Mouse (Mus musculus): Measurements from ENCODE around the gene Dpep2nb. TPM values are rescaled to one million over a fixed set of nuclear protein-coding genes. Genes with fewer than 3 reads are reported as not detected.
A peak's percentile ranks its signal among the peaks of the same experiment; 100 is the strongest.

Gene Dpep2nb
- polyA plus RNA-seq, 2 experiments = 0.05 to 0.17 TPM

DNA sequence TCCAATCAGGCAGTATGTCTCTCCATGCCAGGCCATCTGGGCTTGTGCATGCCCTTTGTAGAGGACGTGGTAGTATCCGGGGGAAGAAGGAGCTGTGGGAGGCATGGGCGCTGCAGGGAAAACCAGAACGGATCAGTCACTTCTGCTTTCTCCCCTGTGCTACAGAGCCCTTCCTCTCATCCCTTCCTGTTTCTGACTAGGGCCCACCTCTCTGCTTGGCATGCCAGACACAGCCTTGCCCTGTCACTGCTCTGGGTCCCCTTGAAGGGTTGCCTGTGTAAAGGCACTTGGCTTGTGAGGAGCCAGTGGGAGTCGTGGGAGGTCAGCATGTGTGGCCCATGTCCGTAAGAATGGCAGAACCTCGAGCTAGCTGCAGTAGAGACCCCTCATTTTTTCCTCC lies 9.4 kb downstream of the Dpep2nb start:
- Histone ChIP-seq H3K27me3 (ENCODE audit: control insufficient read depth, insufficient read depth, low read length) (no peaks in the 10 kb centered on the region), H3K9me3 (ENCODE audit: control insufficient read depth, low read length) (no peaks in the 10 kb centered on the region), H3K36me3 (ENCODE audit: control insufficient read depth, insufficient read depth, low read length) (no peaks in the 10 kb centered on the region), H3K27ac (replicated peaks; ENCODE audit: low read depth, low read length) (no peak overlapping the region), H3K4me2 (replicated peaks; ENCODE audit: low read depth, low read length, severe bottlenecking) (no peak overlapping the region), H3K4me3 (replicated peaks; ENCODE audit: low read length) (no peak overlapping the region), H3K4me1 (ENCODE audit: control insufficient read depth, insufficient read depth, low read length) (no peaks in the 10 kb centered on the region), H3K9ac (ENCODE audit: low read depth, low read length, severe bottlenecking) (no peak overlapping the region)
- ATAC-seq (ENCODE audit: low FRiP score, low read depth) (no peak), DNase-seq (ENCODE audit: low spot score) (no peak)
- 69% methylated on average over 7 of the region's 7 CpGs for WGBS
- no peak for TF ChIP-seq POLR2A (IDR thresholded peaks at IDR 0.05; ENCODE audit: borderline replicate concordance, extremely low read depth, insufficient read depth, insufficient read length)

DNA sequence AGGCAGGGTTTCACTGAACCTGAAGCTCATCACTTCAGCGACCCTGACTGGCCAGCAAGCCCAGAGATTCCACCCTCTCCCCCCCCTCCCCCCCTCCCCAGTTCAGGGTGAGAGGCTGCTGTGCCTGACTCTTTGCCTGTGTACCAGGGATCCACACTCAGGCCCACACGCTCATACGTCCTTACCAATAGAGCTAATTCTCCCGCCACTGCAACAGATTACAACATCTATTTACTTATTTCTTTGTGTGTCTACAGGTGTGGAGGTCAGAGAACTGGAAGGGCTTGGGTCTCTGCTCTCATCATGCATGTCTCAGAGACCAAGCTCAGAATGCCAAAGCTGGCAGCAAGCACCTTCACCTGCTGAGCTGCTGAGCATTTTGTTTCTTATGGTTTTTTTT lies 12.5 kb downstream of the Dpep2nb start:
- ATAC-seq (ENCODE audit: low FRiP score, low read depth) = no peak
- no peak overlapping the region for H3K27ac ChIP-seq (replicated peaks; ENCODE audit: low read depth, low read length)
- whole genome bisulfite sequencing = 61% methylated on average over 4 of the region's 4 CpGs
- H3K9me3 ChIP-seq (ENCODE audit: control insufficient read depth, low read length) = no peaks in the 10 kb centered on the region
- H3K4me2 ChIP-seq (replicated peaks; ENCODE audit: low read depth, low read length, severe bottlenecking) = no peak overlapping the region
- no peak for TF ChIP-seq POLR2A (IDR thresholded peaks at IDR 0.05; ENCODE audit: borderline replicate concordance, extremely low read depth, insufficient read depth, insufficient read length)
- no peak overlapping the region for H3K9ac ChIP-seq (ENCODE audit: low read depth, low read length, severe bottlenecking)
- H3K36me3 ChIP-seq (ENCODE audit: control insufficient read depth, insufficient read depth, low read length) = no peaks in the 10 kb centered on the region
- no peaks in the 10 kb centered on the region; the same call in 1 of the 2 replicates for H3K4me1 ChIP-seq (ENCODE audit: control insufficient read depth, insufficient read depth, low read length)
- H3K27me3 ChIP-seq (ENCODE audit: control insufficient read depth, insufficient read depth, low read length) = no peaks in the 10 kb centered on the region
- no peak overlapping the region for H3K4me3 ChIP-seq (replicated peaks; ENCODE audit: low read length)
- no peak for DNase-seq (ENCODE audit: low spot score)

DNA sequence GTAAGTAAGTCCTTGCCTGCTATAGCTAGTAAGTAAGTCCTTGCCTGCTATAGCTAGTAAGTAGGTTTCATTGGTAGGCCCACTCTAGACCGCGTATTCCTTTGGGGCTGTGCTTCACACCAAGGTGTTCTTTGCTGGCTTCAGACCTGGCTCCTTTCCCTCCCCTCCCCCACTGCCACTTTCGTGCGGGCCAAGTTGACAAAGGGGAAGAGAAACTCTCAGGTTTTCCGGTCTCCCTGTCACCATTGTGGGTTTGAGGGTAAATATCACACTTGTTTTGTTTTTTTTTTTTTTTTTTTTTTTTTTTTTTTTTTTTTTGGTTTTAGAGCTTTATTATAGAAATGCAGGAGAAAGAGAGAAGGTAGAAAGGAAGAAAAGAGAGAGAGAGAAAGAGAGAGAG lies 13.3 kb downstream of the Dpep2nb start:
- H3K4me2 ChIP-seq (replicated peaks; ENCODE audit: low read depth, low read length, severe bottlenecking) = no peak overlapping the region
- no peak overlapping the region for H3K4me3 ChIP-seq (replicated peaks; ENCODE audit: low read length)
- no peaks in the 10 kb centered on the region; the same call in 1 of the 2 replicates for H3K4me1 ChIP-seq (ENCODE audit: control insufficient read depth, insufficient read depth, low read length)
- DNase-seq (ENCODE audit: low spot score) (no peak), ATAC-seq (ENCODE audit: low FRiP score, low read depth) (no peak)
- no peaks in the 10 kb centered on the region for H3K36me3 ChIP-seq (ENCODE audit: control insufficient read depth, insufficient read depth, low read length)
- no peak overlapping the region for H3K27ac ChIP-seq (replicated peaks; ENCODE audit: low read depth, low read length)
- no peaks in the 10 kb centered on the region for H3K27me3 ChIP-seq (ENCODE audit: control insufficient read depth, insufficient read depth, low read length)
- no peak overlapping the region for H3K9ac ChIP-seq (ENCODE audit: low read depth, low read length, severe bottlenecking)
- TF ChIP-seq POLR2A (IDR thresholded peaks at IDR 0.05; ENCODE audit: borderline replicate concordance, extremely low read depth, insufficient read depth, insufficient read length) = no peak
- no peaks in the 10 kb centered on the region for H3K9me3 ChIP-seq (ENCODE audit: control insufficient read depth, low read length)
- 64% methylated on average over 5 of the region's 5 CpGs for WGBS

DNA sequence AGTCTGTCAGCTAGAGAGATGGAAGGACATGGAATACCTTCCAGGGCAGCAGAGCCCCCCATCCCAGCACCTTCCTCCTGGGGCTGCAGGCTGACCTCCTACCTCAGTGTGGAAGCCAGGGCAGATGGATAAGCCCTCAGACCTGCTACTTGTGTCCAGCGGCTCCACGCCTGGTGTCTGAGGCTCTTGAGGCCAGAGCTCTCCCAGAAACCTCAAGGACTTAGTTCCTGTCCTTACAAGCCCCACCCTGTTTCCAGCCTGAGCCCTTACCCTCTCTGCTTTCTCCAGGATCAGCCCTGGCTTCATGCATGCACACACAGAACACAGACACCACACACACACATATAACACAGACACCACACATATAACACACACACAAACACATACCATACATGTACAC lies 14.2 kb downstream of the Dpep2nb start:
- WGBS = 89% methylated on average over 2 of the region's 2 CpGs
- DNase-seq (ENCODE audit: low spot score) (no peak), ATAC-seq (ENCODE audit: low FRiP score, low read depth) (no peak)
- H3K9me3 ChIP-seq (ENCODE audit: control insufficient read depth, low read length) = no peaks in the 10 kb centered on the region
- no peaks in the 10 kb centered on the region for H3K36me3 ChIP-seq (ENCODE audit: control insufficient read depth, insufficient read depth, low read length)
- H3K27me3 ChIP-seq (ENCODE audit: control insufficient read depth, insufficient read depth, low read length) = no peaks in the 10 kb centered on the region
- TF ChIP-seq POLR2A (IDR thresholded peaks at IDR 0.05; ENCODE audit: borderline replicate concordance, extremely low read depth, insufficient read depth, insufficient read length) = no peak
- no peak overlapping the region for H3K4me3 ChIP-seq (replicated peaks; ENCODE audit: low read length)
- H3K27ac ChIP-seq (replicated peaks; ENCODE audit: low read depth, low read length) = no peak overlapping the region
- no peak overlapping the region for H3K4me2 ChIP-seq (replicated peaks; ENCODE audit: low read depth, low read length, severe bottlenecking)
- H3K9ac ChIP-seq (ENCODE audit: low read depth, low read length, severe bottlenecking) = no peak overlapping the region
- no peaks in the 10 kb centered on the region; the same call in 1 of the 2 replicates for H3K4me1 ChIP-seq (ENCODE audit: control insufficient read depth, insufficient read depth, low read length)

DNA sequence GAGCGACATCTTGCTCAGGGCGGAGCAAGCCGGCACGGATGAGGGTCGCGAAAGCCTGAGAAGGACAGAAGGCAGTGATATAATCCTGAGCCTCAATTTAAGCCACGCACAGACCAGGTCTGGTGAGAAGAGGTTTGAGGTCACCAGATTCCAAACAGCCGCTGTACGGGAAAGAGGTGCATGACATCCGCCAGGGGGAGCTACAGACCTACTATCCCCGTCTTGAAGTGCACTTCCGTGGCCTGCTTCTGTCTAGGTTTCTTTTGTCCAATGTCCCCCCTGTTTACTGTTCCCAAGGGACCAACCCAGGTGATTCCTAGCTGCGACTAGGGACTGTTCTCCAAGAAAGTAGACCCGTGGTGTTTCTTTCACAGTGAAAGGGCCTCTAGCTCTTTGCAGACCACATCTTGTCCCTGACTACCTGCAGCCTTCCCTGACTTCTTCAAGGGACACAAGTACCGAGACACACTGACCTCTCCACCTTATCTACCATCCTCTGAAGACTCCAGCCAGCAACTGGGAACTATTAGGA lies 14.9 kb downstream of the Dpep2nb start, which contains the start of gene Dus2:
Gene Dus2 (plus strand): TSS at position 482 of the 532 bp plus-strand sequence.
- H3K9me3 ChIP-seq (ENCODE audit: control insufficient read depth, low read length) = no peaks in the 10 kb centered on the region
- no peak within 1 kb of the TSS for H3K27ac ChIP-seq (replicated peaks; ENCODE audit: low read depth, low read length)
- H3K4me1 ChIP-seq (ENCODE audit: control insufficient read depth, insufficient read depth, low read length) = no peaks in the 10 kb centered on the region; the same call in 1 of the 2 replicates
- peak within 1 kb of the TSS; percentile 7; the same call in 1 of the 2 replicates for H3K9ac ChIP-seq (ENCODE audit: low read depth, low read length, severe bottlenecking)
- no peaks in the 10 kb centered on the region for H3K36me3 ChIP-seq (ENCODE audit: control insufficient read depth, insufficient read depth, low read length)
- H3K27me3 ChIP-seq (ENCODE audit: control insufficient read depth, insufficient read depth, low read length) = no peaks in the 10 kb centered on the region
- DNase-seq (ENCODE audit: low spot score) (peak; percentile 81), ATAC-seq (ENCODE audit: low FRiP score, low read depth) (peak; percentile 73)
- no peak within 1 kb of the TSS for H3K4me3 ChIP-seq (replicated peaks; ENCODE audit: low read length)
- no peak for TF ChIP-seq POLR2A (IDR thresholded peaks at IDR 0.05; ENCODE audit: borderline replicate concordance, extremely low read depth, insufficient read depth, insufficient read length)
- H3K4me2 ChIP-seq (replicated peaks; ENCODE audit: low read depth, low read length, severe bottlenecking) = peak within 1 kb of the TSS; percentile 24; the same call in 1 of the 2 replicates
- 8% methylated on average over 15 of the region's 15 CpGs for WGBS
